Mouse (Mus musculus) bone marrow macrophage, adult 2 months (primary cell): Measurements from ENCODE around the gene Celf6. TPM values are rescaled to one million over a fixed set of nuclear protein-coding genes. Genes with fewer than 3 reads are reported as not detected.

Experiments
- H3K27ac ChIP-seq: 2 replicates; pipeline ENCODE4 v1.5.1; 2012; ENCODE audit warnings: low read depth, low read length; ENCODE audit not compliant: insufficient read depth
- H3K4me1 ChIP-seq: 2 replicates; pipeline ENCODE4 v1.6.1; 2012; ENCODE audit warnings: low read length; ENCODE audit not compliant: control insufficient read depth, insufficient read depth
- H3K4me3 ChIP-seq: 2 replicates; pipeline ENCODE4 v1.5.1; 2012; ENCODE audit warnings: mild to moderate bottlenecking, low read length, moderate library complexity; ENCODE audit not compliant: insufficient read depth
- CTCF ChIP-seq: IDR thresholded peaks from 2 replicates; pipeline ENCODE4 v1.5.1; 2012; ENCODE audit warnings: low read depth, mild to moderate bottlenecking, low read length, moderate library complexity
- POLR2A ChIP-seq: IDR thresholded peaks from 2 replicates; pipeline ENCODE4 v1.6.1; 2012; ENCODE audit warnings: mild to moderate bottlenecking, low read depth, low read length, borderline replicate concordance
- polyA plus RNA-seq: library from polyadenylated mRNA; stranded (reverse); fragments of >200 nt; gene quantifications from 2 replicates; pipeline ENCODE4 v1.2.4, GENCODE M21; 2012; ENCODE audit not compliant: missing spikeins, insufficient read depth, insufficient read length

The Celf6 gene
- polyA plus RNA-seq, 1 experiment, result not detected

DNA sequence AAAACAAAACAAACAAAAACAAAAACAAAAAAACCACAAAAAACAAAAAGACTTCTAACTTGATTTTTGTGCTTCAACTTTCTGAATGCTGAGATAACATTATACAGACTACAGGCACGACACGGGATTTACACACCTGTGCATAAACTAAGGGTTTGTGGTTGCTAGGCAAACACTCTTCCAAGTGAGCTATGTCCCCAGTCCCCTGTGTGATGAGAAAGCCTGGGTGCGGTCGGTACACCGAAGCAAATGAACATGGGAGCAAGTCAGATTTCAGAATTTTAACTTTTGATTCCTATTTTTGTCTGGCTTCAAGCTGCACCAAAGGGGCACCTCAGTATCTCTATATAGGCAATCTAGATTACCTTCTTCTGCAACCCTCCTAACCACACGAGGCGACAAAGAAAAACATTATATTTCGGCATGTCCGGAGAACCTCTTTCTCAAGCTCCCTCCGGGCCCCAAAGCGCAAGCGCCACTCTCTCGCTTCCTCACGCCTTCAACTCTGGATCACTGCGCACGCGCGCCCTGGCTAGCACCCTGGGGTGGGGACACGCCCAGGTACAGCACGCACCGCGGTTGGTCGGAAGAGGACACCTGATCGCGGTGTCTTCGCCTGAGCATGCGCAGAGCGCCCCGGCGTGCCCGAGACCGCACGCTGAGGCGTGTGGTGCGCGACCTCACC lies 39.0 kb downstream of the Celf6 start, which contains the start of gene Parp6:
Gene Parp6, plus strand, starts transcription at position 663 of the 685 bp plus-strand sequence.
- TF ChIP-seq CTCF, result no peak
- H3K4me3 ChIP-seq, result peak within 1 kb of the TSS; percentile 94
- peak within 1 kb of the TSS; percentile 75 for H3K27ac ChIP-seq
- peaks cover 6% of the 10 kb centered on the region for H3K4me1 ChIP-seq

DNA sequence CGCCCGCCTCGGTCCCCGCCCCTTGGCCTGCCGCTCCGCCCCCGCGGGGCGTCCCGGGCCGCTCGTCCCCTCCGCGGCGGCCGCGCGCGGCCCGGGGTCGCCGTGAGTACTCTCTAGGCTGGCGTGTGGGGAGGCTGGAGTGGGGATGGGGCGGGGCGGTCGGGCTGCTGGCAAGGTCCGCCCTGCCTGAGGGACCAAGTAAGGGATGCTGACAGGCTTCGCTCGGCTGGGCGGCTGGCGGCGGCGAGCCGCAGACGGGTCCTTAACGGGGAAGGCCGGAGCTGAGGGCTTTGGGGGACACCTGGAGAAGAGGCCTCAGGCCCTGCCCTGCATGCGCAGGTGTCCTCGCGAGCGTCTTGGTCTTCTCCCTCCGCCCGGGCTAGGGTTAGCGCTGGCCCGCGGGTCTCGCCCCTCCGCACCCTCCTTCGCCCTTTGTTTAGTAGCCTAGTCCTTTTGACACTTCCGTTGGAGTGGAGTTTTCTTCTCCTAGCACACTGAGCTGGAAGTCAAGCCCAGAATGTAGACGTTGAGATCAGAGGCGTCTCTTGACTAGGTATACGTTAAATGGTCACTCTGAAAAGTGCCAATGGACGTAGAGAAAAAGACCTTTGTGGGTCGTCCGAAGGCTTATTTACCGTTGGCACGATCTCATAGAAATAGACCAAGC lies 39.7 kb downstream of the Celf6 start:
- H3K4me1 ChIP-seq, result peaks cover 6% of the 10 kb centered on the region
- no peak; the same call in 1 of the 2 replicates for TF ChIP-seq POLR2A
- TF ChIP-seq CTCF, result no peak
- peak overlapping the region; percentile 56 for H3K27ac ChIP-seq
- peak overlapping the region; percentile 94 for H3K4me3 ChIP-seq

DNA sequence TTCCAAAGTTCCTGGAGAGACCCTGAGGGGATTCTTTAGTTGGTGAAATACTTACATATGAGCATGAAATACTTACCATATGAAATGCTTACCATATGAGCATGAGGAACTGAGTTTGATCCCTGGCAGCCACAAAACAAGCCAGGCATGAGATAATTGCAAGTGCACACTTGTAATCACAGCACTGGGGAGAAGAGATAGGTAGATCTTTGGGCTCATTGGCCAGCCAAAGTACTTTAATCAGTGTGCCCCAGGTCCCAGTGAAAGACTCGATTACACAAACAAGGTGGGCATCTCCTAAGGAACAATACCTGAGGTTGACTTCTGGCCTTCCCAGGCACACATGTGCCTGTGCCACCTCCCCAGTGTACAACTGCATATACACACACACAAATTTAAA lies 60.7 kb downstream of the Celf6 start:
- Histone ChIP-seq H3K27ac (no peak overlapping the region), H3K4me3 (no peak overlapping the region), H3K4me1 (peaks cover 15% of the 10 kb centered on the region)
- TF ChIP-seq CTCF, result no peak
- TF ChIP-seq POLR2A, result no peak

DNA sequence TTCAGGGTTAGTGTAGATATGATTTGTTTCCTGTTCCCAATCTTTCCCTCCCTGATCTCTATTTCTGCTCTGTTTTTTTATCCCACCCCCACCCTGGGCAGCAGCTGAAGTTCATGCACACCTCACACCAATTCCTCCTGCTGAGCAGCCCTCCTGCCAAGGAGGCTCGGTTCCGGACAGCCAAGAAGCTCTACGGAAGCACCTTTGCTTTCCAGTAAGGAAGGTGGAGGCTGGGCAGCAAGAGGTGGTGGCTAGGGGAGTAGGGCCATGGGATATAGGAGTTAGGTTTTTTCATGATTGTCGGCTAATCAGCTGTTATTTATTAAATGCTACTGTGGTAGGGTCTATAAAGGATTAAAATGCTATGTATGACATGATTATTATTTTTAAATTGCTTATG lies 62.2 kb downstream of the Celf6 start:
- TF ChIP-seq POLR2A, result no peak
- no peak for TF ChIP-seq CTCF
- H3K27ac ChIP-seq, result no peak overlapping the region
- H3K4me3 ChIP-seq, result no peak overlapping the region
- H3K4me1 ChIP-seq, result peaks cover 15% of the 10 kb centered on the region

DNA sequence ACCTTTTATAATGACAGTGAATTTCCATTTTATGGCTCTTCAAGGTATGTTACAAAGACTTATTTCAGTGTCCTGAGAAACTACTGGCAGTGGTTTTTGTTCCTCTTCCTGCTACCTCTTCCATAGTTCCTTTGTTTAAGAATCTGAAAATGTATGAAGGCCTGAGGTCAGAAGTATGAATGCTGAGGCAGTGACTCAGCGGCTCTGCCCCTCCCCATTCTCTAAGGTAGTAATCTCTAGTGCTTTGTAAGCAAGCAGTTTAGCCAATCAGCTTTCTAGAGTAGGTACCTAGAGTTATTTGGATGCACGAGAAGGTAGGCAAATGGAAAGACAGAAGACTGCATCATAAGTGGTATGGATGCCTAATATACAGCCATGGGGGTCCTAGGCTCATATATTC lies 63.6 kb downstream of the Celf6 start:
- Histone ChIP-seq H3K4me3 (no peak overlapping the region), H3K27ac (no peak overlapping the region), H3K4me1 (peaks cover 15% of the 10 kb centered on the region)
- no peak for TF ChIP-seq POLR2A
- TF ChIP-seq CTCF, result no peak

DNA sequence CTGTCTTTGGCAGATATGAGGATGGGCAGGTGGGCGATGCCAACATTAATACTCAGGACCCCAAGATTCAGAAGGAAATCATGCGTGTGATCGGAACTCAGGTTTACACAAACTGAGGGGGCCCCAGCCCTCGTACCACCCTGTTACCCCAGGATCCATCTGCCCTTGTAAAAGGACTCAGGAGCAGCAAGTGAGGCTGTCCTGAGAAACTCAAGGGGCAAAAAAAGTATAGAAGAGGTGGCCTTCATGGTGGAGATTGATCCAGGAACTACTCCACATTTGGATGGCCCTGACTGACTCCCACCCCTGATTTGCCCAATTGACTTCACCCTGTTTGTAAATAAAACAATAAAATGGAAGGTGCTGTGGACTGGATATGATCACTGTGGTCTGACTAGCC lies 72.2 kb downstream of the Celf6 start:
- TF ChIP-seq POLR2A (no peak), CTCF (no peak)
- H3K27ac ChIP-seq, result no peak overlapping the region
- H3K4me1 ChIP-seq, result peaks cover 13% of the 10 kb centered on the region
- no peak overlapping the region for H3K4me3 ChIP-seq

DNA sequence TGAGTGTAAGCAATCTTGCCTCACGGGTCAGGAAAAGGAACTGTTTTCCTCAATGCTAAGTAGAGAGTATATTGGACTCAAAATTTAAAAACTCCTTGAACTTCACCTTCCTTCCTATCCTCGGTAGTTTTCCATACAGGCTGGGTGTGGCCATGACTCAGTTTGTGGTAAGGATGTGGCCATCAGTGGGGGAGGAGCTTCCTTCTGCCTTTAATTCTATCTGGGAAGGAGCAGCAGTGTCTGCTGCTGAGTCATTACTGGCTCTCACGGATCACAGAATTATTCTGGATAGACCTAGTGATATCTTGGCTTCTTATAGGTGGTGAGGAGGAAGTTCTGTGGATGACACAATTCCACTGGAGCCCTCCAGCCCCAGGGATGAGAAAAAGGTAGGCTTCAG lies 75.7 kb downstream of the Celf6 start:
- H3K27ac ChIP-seq, result peak overlapping the region; percentile 83
- H3K4me3 ChIP-seq, result peak overlapping the region; percentile 31; the same call in 1 of the 2 replicates
- H3K4me1 ChIP-seq, result peaks cover 15% of the 10 kb centered on the region
- TF ChIP-seq CTCF, result no peak
- no peak for TF ChIP-seq POLR2A

DNA sequence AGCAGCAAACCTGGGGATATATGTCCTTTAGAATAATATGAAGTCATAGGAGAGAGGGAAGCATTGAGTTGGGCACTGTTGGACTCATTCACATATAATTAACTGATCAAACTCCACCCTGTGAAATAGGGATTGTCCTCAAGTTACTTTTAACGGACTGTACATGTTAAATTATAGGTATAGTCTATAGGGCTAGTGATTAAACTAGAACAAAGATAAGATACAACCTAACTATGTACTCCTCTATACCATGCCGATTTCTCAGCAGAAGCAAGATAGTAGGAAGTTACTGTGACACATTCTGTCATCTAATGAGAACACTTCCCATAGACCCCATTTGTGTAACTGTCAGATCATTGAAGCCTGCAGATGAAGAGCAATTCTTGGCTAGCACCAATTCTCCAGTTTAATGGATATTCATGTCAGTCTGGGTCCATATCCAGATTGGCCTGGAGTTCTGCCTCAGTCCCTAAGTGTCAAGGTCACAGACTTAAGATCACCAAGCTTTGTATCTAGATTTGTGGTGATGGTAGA lies 76.8 kb downstream of the Celf6 start:
- H3K27ac ChIP-seq, result peak overlapping the region; percentile 46
- peak overlapping the region; percentile 85; the same call in 1 of the 2 replicates for H3K4me3 ChIP-seq
- H3K4me1 ChIP-seq, result peaks cover 15% of the 10 kb centered on the region
- no peak for TF ChIP-seq CTCF
- no peak for TF ChIP-seq POLR2A

DNA sequence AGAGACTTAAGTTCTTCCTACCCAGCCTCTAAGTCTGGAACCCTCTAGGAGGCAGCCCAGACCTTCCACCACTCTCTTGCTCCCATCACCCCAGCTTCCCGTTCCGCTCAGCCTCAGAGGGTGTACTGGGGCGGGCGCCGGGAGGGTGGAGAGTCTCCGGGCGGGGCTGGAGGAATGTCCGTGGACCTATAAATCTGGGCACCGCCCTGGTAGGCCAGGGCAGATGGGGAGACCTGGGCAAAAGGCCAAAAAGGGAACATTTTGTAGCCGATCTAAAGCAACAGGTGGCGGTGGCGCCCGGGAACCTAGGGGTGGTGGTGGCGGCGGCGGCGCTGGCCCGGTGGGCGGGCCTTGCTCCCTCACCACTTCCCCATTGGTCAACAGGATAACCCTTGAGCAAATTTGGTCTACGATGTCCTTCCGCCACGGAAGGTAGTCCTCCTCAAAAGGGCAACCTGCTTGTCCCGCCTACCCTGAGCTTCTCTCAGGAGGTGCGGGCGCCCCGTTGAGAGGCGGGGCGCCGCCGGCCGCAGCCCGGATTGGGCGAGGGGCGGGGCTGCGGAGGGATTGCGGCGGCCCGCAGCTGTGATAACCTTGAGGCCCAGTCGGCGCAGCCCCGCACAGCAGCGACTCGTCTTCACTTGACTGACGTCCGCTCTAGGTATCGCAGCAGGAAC lies 78.4 kb downstream of the Celf6 start, which contains the start of gene Pkm:
Gene Pkm, plus strand, starts transcription at position 411 of the 677 bp plus-strand sequence.
- TF ChIP-seq CTCF, result no peak
- peak; percentile 97 for TF ChIP-seq POLR2A
- H3K4me1 ChIP-seq, result peaks cover 22% of the 10 kb centered on the region

More for the DNA sequence above, 78.4 kb downstream of the Celf6 start, which contains the start of gene Pkm:
- Histone ChIP-seq H3K27ac (peak within 1 kb of the TSS; percentile 90), H3K4me3 (peak within 1 kb of the TSS; percentile 85)

Other genes with a start within 250 kb of the Celf6 start
- gene Bbs4, start 224.4 kb upstream of the Celf6 start, polyA plus RNA-seq, result 5.7 and 5.9 TPM in 2 replicates
- 53.4 and 55.1 TPM in 2 replicates for gene Arih1, start 91.3 kb upstream of the Celf6 start, polyA plus RNA-seq
- gene Hexa, start 38.4 kb upstream of the Celf6 start, polyA plus RNA-seq, result 952 and 993 TPM in 2 replicates
- gene Tmem202, start 38.1 kb upstream of the Celf6 start, polyA plus RNA-seq, result 1.3 and 1.6 TPM in 2 replicates
- gene Parp6, start 39.4 kb downstream of the Celf6 start, polyA plus RNA-seq, result 32.3 and 37.4 TPM in 2 replicates
- gene Pkm, start 78.5 kb downstream of the Celf6 start, polyA plus RNA-seq, result 1,076 and 1,171 TPM in 2 replicates
- not detected in 2 replicates for gene Gramd2, start 102.2 kb downstream of the Celf6 start, polyA plus RNA-seq
- 6.4 and 7.9 TPM in 2 replicates for gene Senp8, start 172.8 kb downstream of the Celf6 start, polyA plus RNA-seq
- 10.2 and 13.1 TPM in 2 replicates for gene Myo9a, start 173.0 kb downstream of the Celf6 start, polyA plus RNA-seq